Mouse (Mus musculus) kidney, adult 2 months (tissue): ENCODE measurements around the gene Zdhhc1.

Experiments used
- CTCF ChIP-seq: fragments of 200-500 bp; conservative IDR thresholded peaks from 2 replicates; pipeline ENCODE4 v1.5.1; 2011; ENCODE audit warnings: low read depth, mild to moderate bottlenecking, control low read depth, low read length, moderate library complexity, mixed read lengths; ENCODE audit not compliant: insufficient read depth, insufficient read length
- POLR2A ChIP-seq: fragments of 200-500 bp; IDR thresholded peaks from one replicate; pipeline ENCODE4 v1.6.1; 2011; ENCODE audit warnings: low read depth, low read length, control low read depth

DNA sequence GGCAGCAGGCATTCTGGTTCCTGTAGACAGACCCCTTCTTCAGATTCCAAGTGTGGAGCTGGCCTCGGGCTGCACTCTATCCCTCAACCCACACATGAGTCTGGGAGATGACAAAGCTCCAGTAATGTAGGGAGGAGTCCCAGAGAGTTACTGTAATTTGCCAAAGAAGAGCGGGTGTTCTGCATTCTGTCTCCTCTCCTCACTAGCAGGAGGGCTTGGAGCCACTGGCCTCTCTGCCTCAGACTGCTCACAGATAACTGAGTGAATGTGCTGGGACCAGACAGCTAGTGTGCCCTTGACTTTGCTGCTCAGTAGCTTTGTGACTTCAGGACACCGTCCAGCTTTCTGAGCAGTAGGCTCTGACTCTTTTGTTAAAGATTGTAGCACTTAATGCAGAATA lies 18.9 kb downstream of the Zdhhc1 start:
- TF ChIP-seq CTCF (no peak), POLR2A (no peak)
